Mouse (Mus musculus) bone marrow macrophage, adult 2 months (primary cell): ENCODE data around the gene Il6.

Source experiments
- CTCF ChIP-seq: IDR thresholded peaks from 2 replicates; pipeline ENCODE4 v1.5.1; 2012; ENCODE audit warnings: low read depth, mild to moderate bottlenecking, low read length, moderate library complexity
- POLR2A ChIP-seq: IDR thresholded peaks from 2 replicates; pipeline ENCODE4 v1.6.1; 2012; ENCODE audit warnings: mild to moderate bottlenecking, low read depth, low read length, borderline replicate concordance

GRCm38 (mm10) chr5:30000921-30001320 lies 12.0 kb upstream of the Il6 start:
- no peak for TF ChIP-seq CTCF
- no peak for TF ChIP-seq POLR2A
